In the genomic region with DNA sequence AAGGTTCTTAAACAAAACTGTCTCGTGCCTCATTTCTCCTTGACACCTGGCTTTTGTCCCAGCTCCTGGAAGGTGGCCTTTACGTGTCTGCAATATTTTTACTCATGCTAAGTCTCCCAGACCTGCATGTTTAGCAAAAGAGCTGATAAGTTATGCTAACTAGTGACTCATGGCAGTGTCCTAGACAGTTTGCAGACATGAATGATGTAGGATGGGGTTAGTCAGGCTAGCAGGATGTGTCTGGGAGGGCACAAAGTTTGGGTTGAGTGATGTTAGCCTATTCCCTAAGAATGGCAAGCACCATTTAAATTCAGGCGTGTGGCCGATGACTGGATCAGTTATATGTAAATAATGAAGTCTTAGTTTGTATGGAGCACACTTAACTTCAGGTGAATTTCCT, we compare ENCODE assay signal across 16 mouse cellular contexts.
"Had no signal": no experiment of that assay in that cellular context is flagged by ENCODE, and none has a peak within 500 bp of the region (broad histone marks: within the 10 kb centered on the region; RNA-seq: fewer than 3 reads in every experiment).

No protein-coding gene starts in this region.

- H3K36me3 ChIP-seq: midbrain, embryonic 10.5 days; midbrain, embryonic 13.5 days; neural tube, embryonic 13.5 days; neural tube, embryonic 15.5 days had no signal

- H3K9me3 ChIP-seq: midbrain, embryonic 10.5 days; midbrain, embryonic 13.5 days; neural tube, embryonic 13.5 days; neural tube, embryonic 15.5 days had no signal

- H3K27me3 ChIP-seq: midbrain, embryonic 13.5 days; neural tube, embryonic 13.5 days; neural tube, embryonic 15.5 days had no signal

- H3K4me1 ChIP-seq: midbrain, embryonic 10.5 days; midbrain, embryonic 13.5 days; neural tube, embryonic 13.5 days; neural tube, embryonic 15.5 days had no signal

- ATAC-seq: midbrain, embryonic 13.5 days; midbrain, embryonic 16.5 days had no signal

- H3K4me2 ChIP-seq: lung, embryonic 14.5 days; midbrain, embryonic 13.5 days; neural tube, embryonic 13.5 days; neural tube, embryonic 15.5 days had no signal

- H3K27ac ChIP-seq: midbrain, embryonic 10.5 days; midbrain, embryonic 13.5 days; neural tube, embryonic 13.5 days; neural tube, embryonic 15.5 days had no signal

- H3K4me3 ChIP-seq: midbrain, embryonic 10.5 days; midbrain, embryonic 13.5 days; myocyte; neural tube, embryonic 13.5 days; neural tube, embryonic 15.5 days had no signal

- DNase-seq: lung, adult 18-20 months; lung, embryonic 14.5 days; lung, postnatal 10 days; lung, postnatal 4 days; right cerebral cortex, postnatal 25 days; right cerebral cortex, postnatal 4 days; spleen, adult 18-20 months; thymus, adult 18-20 months; thymus, postnatal 14 days; thymus, postnatal 36 days had no signal

- H3K9ac ChIP-seq: lung, embryonic 14.5 days; midbrain, embryonic 13.5 days; neural tube, embryonic 13.5 days; neural tube, embryonic 15.5 days had no signal
